Mouse (Mus musculus) adrenal gland, postnatal 10 days (tissue): Measurements from ENCODE around the gene Rilp. TPM values are rescaled to one million over a fixed set of nuclear protein-coding genes. Genes with fewer than 3 reads are reported as not detected.
A peak's percentile ranks its signal among the peaks of the same experiment; 100 is the strongest.

Experiments used
- DNase-seq: peaks from one replicate; pipeline ENCODE4 v3.0.0; 2021; ENCODE audit warnings: mixed read lengths
- long read RNA-seq, 2 experiments: library from polyadenylated mRNA; stranded (forward); transcript quantifications; one replicate each; pipeline ENCODE4 v2.0.0; 2021
- total RNA-seq, 2 experiments: library from RNA; stranded (reverse); gene quantifications; 2 replicates each; pipeline ENCODE4 v1.2.3; 2021

The Rilp gene
- 10 to 100 TPM; 17.3 to 23.7 TPM for total RNA-seq
- long read RNA-seq, experiment 1, transcript Rilp-201 (8 exons, 1,489 nt), result major isoform, 22 of 31 reads
- long read RNA-seq, experiment 1, partial matches to known transcripts, result 6 of 31 reads
- long read RNA-seq, experiment 1, other reads (novel, unspliced or antisense), result 3 of 31 reads
- long read RNA-seq, experiment 2, transcript Rilp-201 (8 exons, 1,489 nt), result major isoform, 8 of 19 reads
- long read RNA-seq, experiment 2, partial matches to known transcripts, result 7 of 19 reads
- long read RNA-seq, experiment 2, other reads (novel, unspliced or antisense), result 4 of 19 reads

GRCm38 (mm10) chr11:75509741-75510626 is at the start of gene Rilp:
Rilp (plus strand) TSS chr11:75510094.
- DNase-seq, result peak; percentile 89

- DNase-seq, result peak; percentile 92
These were observed 49.6 kb upstream of the Rilp start for GRCm38 (mm10) chr11:75460103-75460843.

- peak; percentile 99 for DNase-seq
These were observed 48.8 kb upstream of the Rilp start, which contains the start of gene Tlcd2 for GRCm38 (mm10) chr11:75460844-75461742. Tlcd2 (plus strand) TSS chr11:75461715.

GRCm38 (mm10) chr11:75461743-75462252 is 48.1 kb upstream of the Rilp start:
- DNase-seq, result no peak

GRCm38 (mm10) chr11:75462253-75462783 is 47.6 kb upstream of the Rilp start:
- DNase-seq, result peak; percentile 92

- DNase-seq, result peak; percentile 97
These were observed 47.0 kb upstream of the Rilp start for GRCm38 (mm10) chr11:75462865-75463336.

GRCm38 (mm10) chr11:75463624-75464023 is 46.3 kb upstream of the Rilp start:
- DNase-seq, result no peak

- DNase-seq, result no peak
These were observed 45.5 kb upstream of the Rilp start for GRCm38 (mm10) chr11:75464417-75464816.

GRCm38 (mm10) chr11:75465051-75465450 is 44.8 kb upstream of the Rilp start:
- no peak for DNase-seq

GRCm38 (mm10) chr11:75466731-75467505 is 43.0 kb upstream of the Rilp start:
- peak; percentile 34 for DNase-seq

- DNase-seq, result peak; percentile 88
These were observed 42.2 kb upstream of the Rilp start for GRCm38 (mm10) chr11:75467512-75468215.

- no peak for DNase-seq
These were observed 41.5 kb upstream of the Rilp start for GRCm38 (mm10) chr11:75468410-75468809.

- DNase-seq, result no peak
These were observed 40.6 kb upstream of the Rilp start for GRCm38 (mm10) chr11:75469261-75469660.

- no peak for DNase-seq
These were observed 39.2 kb upstream of the Rilp start for GRCm38 (mm10) chr11:75470675-75471074.

GRCm38 (mm10) chr11:75472469-75473081 is 37.3 kb upstream of the Rilp start:
- DNase-seq, result no peak

GRCm38 (mm10) chr11:75473376-75473775 is 36.5 kb upstream of the Rilp start:
- DNase-seq, result no peak

GRCm38 (mm10) chr11:75486192-75486591 is 23.7 kb upstream of the Rilp start:
- no peak for DNase-seq

GRCm38 (mm10) chr11:75486601-75487285 is 23.2 kb upstream of the Rilp start, which contains the start of gene Prpf8:
Prpf8 (plus strand) TSS chr11:75486816.
- peak; percentile 97 for DNase-seq
